Mouse (Mus musculus) liver, embryonic 14.5 days (tissue): ENCODE measurements at regions not wholly inside any gene's neighbourhood (a gene's known extent, or its start where the extent isn't known, plus 50 kb on each side); places are given as distances from the start of the nearest gene placed in this dataset.

ENCODE experiments used
- ATAC-seq: fragments of 200-750 bp; cut with Nextera tagmentation; 2 replicates; pipeline ENCODE4 v1.8.0; 2017; ENCODE audit warnings: moderate number of reproducible peaks, mild to moderate bottlenecking, moderate library complexity; ENCODE audit not compliant: insufficient read depth
- DNase-seq, 3 experiments: peaks; one replicate each; pipeline ENCODE4 v3.0.0-alpha.2; 2012 to 2013; ENCODE audit warnings: low read depth in 3 of 3, low spot score in 3 of 3
- H3K27ac ChIP-seq: fragments of 300-500 bp; sonication (generic); 2 replicates; pipeline ENCODE4 v1.5.1; 2014; ENCODE audit warnings: moderate library complexity, mild to moderate bottlenecking, control low read depth, inconsistent platforms
- H3K27me3 ChIP-seq: fragments of 300-500 bp; sonication (generic); 2 replicates; pipeline ENCODE4 v1.6.1; 2014; ENCODE audit warnings: mild to moderate bottlenecking, low read length, moderate library complexity; ENCODE audit not compliant: control insufficient read depth, insufficient read depth
- H3K36me3 ChIP-seq: fragments of 300-500 bp; sonication (generic); replicated peaks from 2 replicates; pipeline ENCODE4 v1.6.1; 2014; ENCODE audit warnings: low read depth; ENCODE audit not compliant: control insufficient read depth, insufficient read depth
- H3K4me1 ChIP-seq, 2 experiments: fragments of 200-500 bp in 1 of 2; fragments of 300-500 bp in 1 of 2; sonication (generic) in 1 of 2; replicated peaks; 2 replicates each; pipeline ENCODE4 v1.6.1; 2012 to 2014; ENCODE audit warnings: antibody characterized with exemption in 1 of 2, inconsistent platforms in 1 of 2, low read length in 1 of 2; ENCODE audit not compliant: control insufficient read depth in 2 of 2, insufficient read depth in 2 of 2
- H3K4me2 ChIP-seq: fragments of 300-500 bp; sonication (generic); 2 replicates; pipeline ENCODE4 v1.6.1; 2014; ENCODE audit warnings: low read depth, mild to moderate bottlenecking, control low read depth, moderate library complexity
- H3K4me3 ChIP-seq, 2 experiments: fragments of 200-500 bp in 1 of 2; fragments of 300-500 bp in 1 of 2; sonication (generic) in 1 of 2; 2 replicates each; pipeline ENCODE4 v1.5.1; 2012 to 2014; ENCODE audit warnings: low read depth in 2 of 2, low read length in 2 of 2, mild to moderate bottlenecking in 2 of 2, control low read depth in 1 of 2, inconsistent platforms in 1 of 2, moderate library complexity in 1 of 2; ENCODE audit not compliant: insufficient read depth in 1 of 2
- H3K9ac ChIP-seq: fragments of 300-500 bp; sonication (generic); replicated peaks from 2 replicates; pipeline ENCODE4 v1.6.1; 2014; ENCODE audit warnings: mild to moderate bottlenecking, control low read depth, moderate library complexity
- H3K9me3 ChIP-seq: fragments of 300-500 bp; sonication (generic); 2 replicates; pipeline ENCODE4 v1.6.1; 2016; ENCODE audit warnings: low read length, mixed read lengths; ENCODE audit not compliant: control insufficient read depth
- CTCF ChIP-seq: IDR thresholded peaks from 2 replicates; pipeline ENCODE4 v1.5.1; 2016; ENCODE audit warnings: antibody characterized with exemption, low read depth, control low read depth
- EP300 ChIP-seq: IDR thresholded peaks from 2 replicates; pipeline ENCODE4 v1.6.1; 2016; ENCODE audit warnings: antibody characterized with exemption, low read depth
- WGBS: fragments of 180-500 bp; shearing (Covaris S2); extraction: QIAGEN DNeasy Blood & Tissue Kit; methylation state at CpG from one replicate; pipeline ENCODE4 v1.1.7; 2014; ENCODE audit not compliant: insufficient replicate concordance; 5-methylcytosine and 5-hydroxymethylcytosine counted together

DNA sequence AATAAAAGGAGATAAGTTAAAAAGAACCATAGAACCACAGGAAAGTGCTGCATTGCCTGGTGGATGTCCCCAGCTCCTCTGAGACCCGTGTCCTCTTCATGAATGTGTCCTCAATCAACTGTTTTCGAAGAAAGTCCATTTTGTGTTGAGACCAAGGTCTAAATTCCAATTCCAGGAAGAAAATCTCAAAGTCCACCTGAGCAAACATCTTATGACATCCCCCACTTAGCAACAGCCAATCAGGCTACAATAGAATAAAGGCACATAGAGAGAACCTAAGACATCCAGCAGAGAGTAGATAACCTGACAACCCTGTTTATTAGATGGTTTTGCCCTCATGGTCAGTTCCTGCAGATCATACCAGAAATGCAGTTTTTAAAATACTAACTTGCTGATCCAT, 338.0 kb downstream of the Ankrd50 start:
- no peak for DNase-seq
- Histone ChIP-seq H3K27ac (no peak overlapping the region), H3K9ac (no peak overlapping the region), H3K27me3 (no peaks in the 10 kb centered on the region), H3K4me2 (no peak overlapping the region), H3K36me3 (no peaks in the 10 kb centered on the region), H3K4me3 (no peak overlapping the region), H3K9me3 (no peaks in the 10 kb centered on the region), H3K4me1 (peaks cover 0 to 4% of the 10 kb centered on the region in 2 experiments; a peak in 1 of 4 replicates)
- no peak for ATAC-seq
- no peak for TF ChIP-seq CTCF
- TF ChIP-seq EP300, result no peak
- WGBS, result 46% methylated on average over 2 of the region's 2 CpGs

- H3K4me3 ChIP-seq, result no peak overlapping the region
- H3K4me2 ChIP-seq, result no peak overlapping the region
- 48% methylated on average over 2 of the region's 2 CpGs for WGBS
- no peak for DNase-seq
- peaks cover 0 to 4% of the 10 kb centered on the region in 2 experiments; a peak in 1 of 4 replicates for H3K4me1 ChIP-seq
- no peaks in the 10 kb centered on the region for H3K9me3 ChIP-seq
- ATAC-seq, result no peak
- H3K36me3 ChIP-seq, result no peaks in the 10 kb centered on the region
- TF ChIP-seq CTCF (no peak), EP300 (no peak)
- H3K27me3 ChIP-seq, result no peaks in the 10 kb centered on the region
- no peak overlapping the region for H3K9ac ChIP-seq
- H3K27ac ChIP-seq, result no peak overlapping the region
Measured at GRCm38 (mm10) chr3:38145444-38145843, 339.2 kb downstream of the Ankrd50 start.

GRCm38 (mm10) chr3:38144650-38145049, 340.0 kb downstream of the Ankrd50 start:
- Histone ChIP-seq H3K36me3 (no peaks in the 10 kb centered on the region), H3K4me2 (no peak overlapping the region), H3K9ac (no peak overlapping the region), H3K9me3 (no peaks in the 10 kb centered on the region), H3K4me3 (no peak overlapping the region), H3K27ac (no peak overlapping the region), H3K4me1 (peaks cover 0 to 4% of the 10 kb centered on the region in 2 experiments; a peak in 1 of 4 replicates), H3K27me3 (no peaks in the 10 kb centered on the region)
- no peak for ATAC-seq
- TF ChIP-seq CTCF (no peak), EP300 (no peak)
- no peak for DNase-seq

- ATAC-seq, result no peak
- 60% methylated on average over 11 of the region's 11 CpGs for WGBS
Measured at GRCm38 (mm10) chr3:38143147-38143883, 341.3 kb downstream of the Ankrd50 start.

GRCm38 (mm10) chr3:38139387-38139786, 345.3 kb downstream of the Ankrd50 start:
- Histone ChIP-seq H3K4me3 (no peak overlapping the region), H3K9ac (no peak overlapping the region), H3K36me3 (no peaks in the 10 kb centered on the region), H3K4me2 (no peak overlapping the region), H3K4me1 (peaks cover 0 to 2% of the 10 kb centered on the region in 2 experiments; a peak in 1 of 4 replicates), H3K27me3 (no peaks in the 10 kb centered on the region), H3K9me3 (no peaks in the 10 kb centered on the region), H3K27ac (no peak overlapping the region)
- TF ChIP-seq EP300, result no peak
- no peak for TF ChIP-seq CTCF
- 77% methylated on average over 4 of the region's 4 CpGs for WGBS
- ATAC-seq (no peak), DNase-seq (no peak)

More at GRCm38 (mm10) chr3:38143147-38143883, 341.3 kb downstream of the Ankrd50 start:
- no peaks in the 10 kb centered on the region for H3K9me3 ChIP-seq
- peaks cover 0 to 4% of the 10 kb centered on the region in 2 experiments; a peak in 1 of 4 replicates for H3K4me1 ChIP-seq
- no peak overlapping the region for H3K4me3 ChIP-seq
- no peaks in the 10 kb centered on the region for H3K36me3 ChIP-seq
- no peak for DNase-seq
- no peaks in the 10 kb centered on the region for H3K27me3 ChIP-seq
- no peak for TF ChIP-seq EP300
- TF ChIP-seq CTCF, result 0 out of 2 replicates have a peak, but pooled peaks have one; percentile 21
- H3K27ac ChIP-seq, result no peak overlapping the region
- H3K4me2 ChIP-seq, result no peak overlapping the region
- no peak overlapping the region for H3K9ac ChIP-seq
